In genomic region chr14:53159012-53159411, GRCm38 (mm10) we compare ENCODE assay signal across 5 mouse cellular contexts.
A peak's percentile ranks its signal among the peaks of the same experiment; 100 is the strongest.
ATAC-seq lines count a peak whose summit lies in the region.

No protein-coding gene starts in this region.

- ATAC-seq in CD4-positive, CD25-positive, alpha-beta regulatory T cell, adult 4 months: peak; percentile 97
- ATAC-seq in common myeloid progenitor, adult 5-6 weeks (replicated peaks; ENCODE audit: low read depth, poor library complexity, severe bottlenecking): peak; percentile 99
- peak; percentile 77 to 87 for ATAC-seq in hematopoietic stem cell, adult 5-6 weeks (replicated peaks in 1 of 2; ENCODE audit: insufficient read depth in 1 of 2, low FRiP score in 2 of 2, low TSS enrichment in 1 of 2, low read depth in 1 of 2, poor library complexity in 2 of 2, severe bottlenecking in 2 of 2)
- peak; percentile 79 for ATAC-seq in megakaryocyte, adult 5-6 weeks (ENCODE audit: poor library complexity, severe bottlenecking)
- ATAC-seq in megakaryocyte-erythroid progenitor cell, adult 5-6 weeks (replicated peaks; ENCODE audit: low FRiP score, low TSS enrichment, poor library complexity, severe bottlenecking): peak; percentile 98

Comparison
In these comparisons a context has a peak if more than half of its experiments do, and no peak if none do; other contexts are left out.
1. Peak in every context shown above with its lines: ATAC-seq.